11 mouse cellular contexts compared by ENCODE assay signal in the genomic region with DNA sequence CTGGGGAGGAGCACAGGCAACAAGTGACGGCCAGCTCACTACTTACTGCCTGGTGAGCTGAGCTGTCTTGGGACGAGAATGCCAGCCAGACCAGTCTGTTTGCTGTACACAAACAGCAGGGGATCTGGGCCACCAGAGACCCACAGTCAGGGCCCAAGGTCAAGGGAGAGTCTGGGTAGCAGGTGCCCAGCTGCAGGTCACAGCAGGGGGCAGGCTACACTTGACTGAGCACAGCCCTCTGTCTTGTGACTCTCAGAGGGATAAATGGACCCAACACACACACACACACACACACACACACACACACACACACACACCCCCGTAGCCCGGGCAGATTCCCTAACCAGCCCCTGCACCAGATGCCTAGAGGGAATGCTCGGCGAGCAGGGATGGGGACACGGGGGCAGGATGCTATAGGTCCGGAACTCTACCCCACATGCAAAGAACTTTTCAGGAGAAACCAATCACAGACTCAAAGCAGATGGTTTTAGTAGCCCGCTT. TPM values are rescaled to one million over a fixed set of nuclear protein-coding genes. Genes with fewer than 3 reads are reported as not detected.
DNase-seq lines count a peak whose midpoint lies in the region; ATAC-seq and TF ChIP-seq lines count a peak whose summit lies in the region.
"Had no signal": no experiment of that assay in that cellular context is flagged by ENCODE, and none has a peak within 500 bp of the region (broad histone marks: within the 10 kb centered on the region; RNA-seq: fewer than 3 reads in every experiment).

No protein-coding gene starts in this region.

- 16% methylated on average over 9 of the region's 9 CpGs for WGBS in forebrain, embryonic 10.5 days
- 21% methylated on average over 9 of the region's 9 CpGs for WGBS in forebrain, embryonic 16.5 days
- 6% methylated on average over 9 of the region's 9 CpGs for WGBS in embryonic facial prominence, embryonic 10.5 days
- 13% methylated on average over 9 of the region's 9 CpGs for WGBS in limb, embryonic 10.5 days
- 57% methylated on average over 9 of the region's 9 CpGs for WGBS in heart, adult 2 months

- peak; percentile 30 for DNase-seq in forebrain, embryonic 10.5 days (ENCODE audit: extremely low spot score, low spot score)
- DNase-seq in embryonic facial prominence, embryonic 10.5 days (ENCODE audit: low spot score): peak; percentile 60
- peak; percentile 50 for DNase-seq in limb, embryonic 10.5 days (ENCODE audit: low spot score)
- no peak for DNase-seq in frontal cortex, postnatal 36 days (ENCODE audit: low spot score in 2 of 2)
- no peak for DNase-seq in gastrocnemius, postnatal 4 days (ENCODE audit: low spot score in 2 of 2)
- no peak for DNase-seq in heart, adult 2 months

- TF ChIP-seq POLR2A in heart, adult 2 months (IDR thresholded peaks at IDR 0.05; ENCODE audit: insufficient read depth, low read depth, low read length): no peak

- H3K36me3 ChIP-seq in forebrain, embryonic 10.5 days (replicated peaks): peaks cover 15% of the 10 kb centered on the region
- no peaks in the 10 kb centered on the region for H3K36me3 ChIP-seq in forebrain, embryonic 16.5 days (ENCODE audit: control insufficient read depth, insufficient read depth)
- H3K36me3 ChIP-seq in E14TG2a.4 (ENCODE audit: insufficient read depth, low read length): no peaks in the 10 kb centered on the region; the same call in 1 of the 2 replicates
- H3K36me3 ChIP-seq in embryonic facial prominence, embryonic 10.5 days (replicated peaks): peaks cover 25% of the 10 kb centered on the region
- H3K36me3 ChIP-seq in limb, embryonic 10.5 days: peaks cover 17% of the 10 kb centered on the region
- no peaks in the 10 kb centered on the region for H3K36me3 ChIP-seq in heart, adult 2 months (ENCODE audit: control insufficient read depth, insufficient read depth, low read length)
- H3K36me3 ChIP-seq: hindbrain, embryonic 15.5 days had no signal

- no peak for ATAC-seq in forebrain, embryonic 16.5 days

- no peaks in the 10 kb centered on the region for H3K9me3 ChIP-seq in forebrain, embryonic 10.5 days
- no peaks in the 10 kb centered on the region for H3K9me3 ChIP-seq in forebrain, embryonic 16.5 days (ENCODE audit: control insufficient read depth, low read length)
- no peaks in the 10 kb centered on the region for H3K9me3 ChIP-seq in E14TG2a.4 (ENCODE audit: low read length)
- H3K9me3 ChIP-seq in embryonic facial prominence, embryonic 10.5 days: no peaks in the 10 kb centered on the region
- no peaks in the 10 kb centered on the region for H3K9me3 ChIP-seq in limb, embryonic 10.5 days (replicated peaks)
- H3K9me3 ChIP-seq: hindbrain, embryonic 15.5 days; lung, embryonic 15.5 days had no signal

- H3K4me3 ChIP-seq in forebrain, embryonic 10.5 days: no peak overlapping the region
- no peak overlapping the region for H3K4me3 ChIP-seq in forebrain, embryonic 16.5 days (replicated peaks; ENCODE audit: low read length)
- 0 out of 2 replicates have a peak overlapping the region, but pooled peaks have one; percentile 29 for H3K4me3 ChIP-seq in E14TG2a.4 (replicated peaks; ENCODE audit: low read length)
- H3K4me3 ChIP-seq in embryonic facial prominence, embryonic 10.5 days: no peak overlapping the region
- H3K4me3 ChIP-seq in limb, embryonic 10.5 days: no peak overlapping the region; the same call in 1 of the 2 replicates
- no peak overlapping the region for H3K4me3 ChIP-seq in heart, adult 2 months
- H3K4me3 ChIP-seq: hindbrain, embryonic 15.5 days; lung, embryonic 15.5 days had no signal

- H3K27ac ChIP-seq in forebrain, embryonic 10.5 days: peak overlapping the region; percentile 21; the same call in 1 of the 2 replicates
- H3K27ac ChIP-seq in forebrain, embryonic 16.5 days (ENCODE audit: low read length): no peak overlapping the region
- peak overlapping the region; percentile 75 for H3K27ac ChIP-seq in embryonic facial prominence, embryonic 10.5 days (replicated peaks)
- peak overlapping the region; percentile 64 for H3K27ac ChIP-seq in limb, embryonic 10.5 days
- no peak overlapping the region; the same call in 1 of the 2 replicates for H3K27ac ChIP-seq in heart, adult 2 months
- H3K27ac ChIP-seq: hindbrain, embryonic 15.5 days; lung, embryonic 15.5 days; stomach, postnatal 0 days had no signal

- H3K9ac ChIP-seq in forebrain, embryonic 16.5 days (replicated peaks; ENCODE audit: low read depth, low read length): no peak overlapping the region
- H3K9ac ChIP-seq in heart, adult 2 months (ENCODE audit: low read depth, low read length): no peak overlapping the region
- H3K9ac ChIP-seq: hindbrain, embryonic 15.5 days; lung, embryonic 15.5 days had no signal

- TF ChIP-seq EP300 in heart, adult 2 months (IDR thresholded peaks at IDR 0.05; ENCODE audit: insufficient read depth, low read depth, low read length): no peak

- H3K27me3 ChIP-seq in forebrain, embryonic 10.5 days (ENCODE audit: poor library complexity, severe bottlenecking): no peaks in the 10 kb centered on the region; the same call in 1 of the 2 replicates
- no peaks in the 10 kb centered on the region for H3K27me3 ChIP-seq in forebrain, embryonic 16.5 days (replicated peaks; ENCODE audit: control insufficient read depth, insufficient read depth, low read length)
- H3K27me3 ChIP-seq in E14TG2a.4 (ENCODE audit: insufficient read depth, low read length): no peaks in the 10 kb centered on the region
- no peaks in the 10 kb centered on the region for H3K27me3 ChIP-seq in embryonic facial prominence, embryonic 10.5 days (replicated peaks; ENCODE audit: low read depth, poor library complexity, severe bottlenecking)
- no peaks in the 10 kb centered on the region for H3K27me3 ChIP-seq in limb, embryonic 10.5 days (ENCODE audit: low read depth, poor library complexity, severe bottlenecking)
- no peaks in the 10 kb centered on the region for H3K27me3 ChIP-seq in heart, adult 2 months (ENCODE audit: control insufficient read depth, insufficient read depth, low read length)
- H3K27me3 ChIP-seq: hindbrain, embryonic 15.5 days; lung, embryonic 15.5 days had no signal

- no peaks in the 10 kb centered on the region for H3K79me2 ChIP-seq in heart, adult 2 months (replicated peaks; ENCODE audit: control insufficient read depth, insufficient read depth, low read length)

- H3K4me1 ChIP-seq in forebrain, embryonic 10.5 days: peaks cover 56% of the 10 kb centered on the region
- H3K4me1 ChIP-seq in forebrain, embryonic 16.5 days (replicated peaks; ENCODE audit: control insufficient read depth, insufficient read depth, low read length): peaks cover 5% of the 10 kb centered on the region
- peaks cover 75% of the 10 kb centered on the region for H3K4me1 ChIP-seq in E14TG2a.4 (replicated peaks; ENCODE audit: low read depth, low read length)
- H3K4me1 ChIP-seq in embryonic facial prominence, embryonic 10.5 days: peaks cover 60% of the 10 kb centered on the region
- H3K4me1 ChIP-seq in limb, embryonic 10.5 days: peaks cover 54% of the 10 kb centered on the region
- peaks cover 3% of the 10 kb centered on the region for H3K4me1 ChIP-seq in heart, adult 2 months (ENCODE audit: control insufficient read depth, insufficient read depth, low read length)

- no peak for TF ChIP-seq CTCF in E14TG2a.4 (conservative IDR thresholded peaks at IDR 0.05; ENCODE audit: low read length)
- TF ChIP-seq CTCF in heart, adult 2 months (IDR thresholded peaks at IDR 0.05): no peak

- intact Hi-C loops in heart, adult 2 months (cut with DNase I): no loop called here

- no peak overlapping the region for H3K4me2 ChIP-seq in forebrain, embryonic 16.5 days (ENCODE audit: low read length)
- H3K4me2 ChIP-seq: hindbrain, embryonic 15.5 days; lung, embryonic 15.5 days had no signal

RNA-seq across cellular contexts. Expression of a gene that starts 14.5 kb away (rescaled TPM):
- polyA plus RNA-seq in forebrain, embryonic 10.5 days (2016; fragmentation: Nextera tagmentation; extraction: Ambion mirVana): 0.42 and 1.3 TPM in 2 replicates
- polyA plus RNA-seq in forebrain, embryonic 16.5 days (2015; fragmentation: Nextera tagmentation; extraction: Ambion mirVana): 0.94 and 0.95 TPM in 2 replicates
- polyA plus RNA-seq in embryonic facial prominence, embryonic 10.5 days (2016; fragmentation: Nextera tagmentation; extraction: Ambion mirVana): 1.1 and 1.8 TPM in 2 replicates
- polyA plus RNA-seq in limb, embryonic 10.5 days (2016; fragmentation: Nextera tagmentation; extraction: Ambion mirVana): 0.49 and 0.67 TPM in 2 replicates
- 1 to 10 TPM; 1.3 to 2.0 TPM for total RNA-seq in gastrocnemius, postnatal 4 days (2021)
- under 1 TPM; 0.77 to 0.89 TPM for total RNA-seq in heart, adult 2 months (2021)
- polyA plus RNA-seq in heart, adult 2 months (2012; rRNA removed): 1.1 TPM in 2 replicates

RNA-seq across cellular contexts. Expression of a gene that starts 24.4 kb away (rescaled TPM):
- polyA plus RNA-seq in forebrain, embryonic 10.5 days (2016; fragmentation: Nextera tagmentation; extraction: Ambion mirVana): 31.7 and 32.3 TPM in 2 replicates
- polyA plus RNA-seq in forebrain, embryonic 16.5 days (2015; fragmentation: Nextera tagmentation; extraction: Ambion mirVana): 6.1 and 7.0 TPM in 2 replicates
- 62.2 and 62.5 TPM in 2 replicates for polyA plus RNA-seq in embryonic facial prominence, embryonic 10.5 days (2016; fragmentation: Nextera tagmentation; extraction: Ambion mirVana)
- polyA plus RNA-seq in limb, embryonic 10.5 days (2016; fragmentation: Nextera tagmentation; extraction: Ambion mirVana): 40.7 and 50.1 TPM in 2 replicates
- total RNA-seq in gastrocnemius, postnatal 4 days (2021): 10 to 100 TPM; 51.0 to 57.9 TPM
- 1 to 10 TPM; 6.3 to 7.9 TPM for total RNA-seq in heart, adult 2 months (2021)
- polyA plus RNA-seq in heart, adult 2 months (2012; rRNA removed): 11.6 and 11.9 TPM in 2 replicates

RNA-seq across cellular contexts. Expression of a gene that starts 58.8 kb away (rescaled TPM):
- not detected in 2 replicates for polyA plus RNA-seq in forebrain, embryonic 10.5 days (2016; fragmentation: Nextera tagmentation; extraction: Ambion mirVana)
- polyA plus RNA-seq in forebrain, embryonic 16.5 days (2015; fragmentation: Nextera tagmentation; extraction: Ambion mirVana): 0.08 TPM in 1 of 2 replicates, not detected in the other
- 0.10 TPM in 1 of 2 replicates, not detected in the other for polyA plus RNA-seq in embryonic facial prominence, embryonic 10.5 days (2016; fragmentation: Nextera tagmentation; extraction: Ambion mirVana)
- polyA plus RNA-seq in limb, embryonic 10.5 days (2016; fragmentation: Nextera tagmentation; extraction: Ambion mirVana): not detected in 2 replicates
- 1 to 10 TPM in 1 of 2 experiments, under 1 TPM in 1; 0.49 to 1.1 TPM for total RNA-seq in gastrocnemius, postnatal 4 days (2021)
- total RNA-seq in heart, adult 2 months (2021): under 1 TPM; 0.70 to 0.75 TPM
- 0.61 and 0.70 TPM in 2 replicates for polyA plus RNA-seq in heart, adult 2 months (2012; rRNA removed)

Comparison
In these comparisons a context has a peak if more than half of its experiments do, and no peak if none do; other contexts are left out.
1. H3K27ac ChIP-seq: peak in forebrain, embryonic 10.5 days (single experiment), embryonic facial prominence, embryonic 10.5 days (single experiment) and limb, embryonic 10.5 days (single experiment); none in forebrain, embryonic 16.5 days (single experiment) and heart, adult 2 months (single experiment).
2. DNase-seq: peak in forebrain, embryonic 10.5 days (single experiment), embryonic facial prominence, embryonic 10.5 days (single experiment) and limb, embryonic 10.5 days (single experiment); none in frontal cortex, postnatal 36 days (0 of 2), gastrocnemius, postnatal 4 days (0 of 2) and heart, adult 2 months (0 of 2).